Mouse (Mus musculus) mature B cell (primary cell): ENCODE data around the gene Ttpal.

Experiments used
- in situ Hi-C: fragments of 300-500 bp; cut with MboI; formaldehyde crosslinking; loops from 2 replicates; pipeline ENCODE4 v1.14.3; 2019

Ttpal gene

GRCm38 (mm10) chr2:163592084-163592483, 10.0 kb upstream of the Ttpal start:
- in situ Hi-C loops: no loop called here

GRCm38 (mm10) chr2:163593636-163594282, 8.4 kb upstream of the Ttpal start:
- in situ Hi-C loops: no loop called here

DNA sequence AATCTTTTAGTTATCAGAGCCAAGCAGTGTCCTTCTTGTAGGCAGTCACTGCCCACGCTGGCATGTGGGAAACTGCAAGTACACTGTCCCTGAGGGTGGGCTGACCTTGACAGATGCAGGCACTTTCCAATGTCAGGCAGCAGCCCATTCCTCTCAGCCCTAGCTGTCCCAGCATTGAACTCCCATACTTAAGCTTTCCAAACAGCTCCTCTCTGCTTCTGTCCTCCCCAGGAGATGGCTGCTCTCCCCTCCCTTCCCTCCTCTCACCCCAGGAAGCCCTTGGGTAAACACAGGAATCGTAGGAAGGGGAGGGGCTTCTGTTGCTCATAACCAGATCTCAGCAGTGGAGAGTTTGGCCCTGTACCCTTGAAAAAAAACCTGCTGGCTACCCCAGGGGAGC, 7.0 kb upstream of the Ttpal start:
- in situ Hi-C loops: no loop called here

GRCm38 (mm10) chr2:163596057-163596872, 5.8 kb upstream of the Ttpal start:
- in situ Hi-C loops: no loop called here

DNA sequence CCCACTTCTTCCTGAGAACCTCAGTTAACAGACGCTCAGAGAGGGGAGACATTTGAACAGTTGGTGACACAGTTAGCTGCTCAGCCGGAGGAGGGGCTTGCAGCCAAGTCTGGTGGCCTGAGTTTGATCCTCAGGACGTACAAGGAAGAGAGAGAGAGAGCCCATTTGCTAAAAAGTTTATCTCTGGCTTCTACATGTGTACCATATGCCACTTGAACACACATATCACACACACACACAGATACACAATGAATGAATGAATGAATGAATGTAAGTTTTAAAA, 5.3 kb upstream of the Ttpal start:
- in situ Hi-C loops: no loop called here

DNA sequence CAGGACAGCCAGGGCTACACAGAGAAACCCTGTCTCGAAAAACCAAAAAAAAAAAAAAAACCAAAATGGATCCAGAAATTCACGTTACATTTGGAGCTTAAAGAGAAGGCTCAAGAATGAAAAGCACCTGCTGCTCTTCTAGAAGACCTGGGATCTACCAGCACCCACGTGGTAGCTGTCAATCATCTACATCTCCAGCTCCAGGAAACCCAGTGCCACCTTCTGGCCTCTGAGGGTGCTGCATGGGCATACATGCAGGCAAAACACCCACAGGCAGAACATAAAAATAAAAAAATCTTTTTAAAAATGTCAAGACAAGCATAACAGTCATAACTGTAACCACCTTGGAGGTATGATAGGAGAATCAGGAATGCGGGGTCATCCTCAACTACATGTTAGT, 4.5 kb upstream of the Ttpal start:
- in situ Hi-C loops: no loop called here

DNA sequence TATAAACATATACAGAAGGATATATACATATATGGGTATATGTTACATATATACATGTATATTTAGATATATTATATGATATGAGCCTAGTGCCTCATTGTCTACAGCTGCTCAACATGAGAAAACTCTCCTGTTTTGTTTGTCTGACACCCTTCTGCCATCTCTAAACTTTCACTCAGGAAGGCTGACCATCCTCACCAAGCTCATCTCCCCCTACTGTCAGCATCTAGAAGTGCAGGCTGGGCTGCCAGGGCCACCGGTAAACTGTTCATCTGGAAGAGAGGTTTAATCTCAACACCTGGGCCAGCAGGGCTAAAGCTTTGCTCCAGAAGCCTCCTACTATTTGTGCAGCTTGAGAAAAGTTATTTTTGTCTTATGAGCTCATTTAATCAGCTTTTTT, 2.9 kb upstream of the Ttpal start:
- in situ Hi-C loops: no loop called here

GRCm38 (mm10) chr2:163601066-163601465, 1.0 kb upstream of the Ttpal start:
- in situ Hi-C loops: loop anchor here (25.0 kb wide), 1 partner anchor 111 kb away; no protein-coding TSS in a partner anchor

- in situ Hi-C loops: loop anchor here (25.0 kb wide), 1 partner anchor 111 kb away; no protein-coding TSS in a partner anchor
Measured at GRCm38 (mm10) chr2:163601712-163602100, 408 bp upstream of the Ttpal start.

- in situ Hi-C loops: loop anchor here (25.0 kb wide), 1 partner anchor 106 kb away; no protein-coding TSS in a partner anchor
Measured at GRCm38 (mm10) chr2:163606161-163606560, 4.0 kb downstream of the Ttpal start.

DNA sequence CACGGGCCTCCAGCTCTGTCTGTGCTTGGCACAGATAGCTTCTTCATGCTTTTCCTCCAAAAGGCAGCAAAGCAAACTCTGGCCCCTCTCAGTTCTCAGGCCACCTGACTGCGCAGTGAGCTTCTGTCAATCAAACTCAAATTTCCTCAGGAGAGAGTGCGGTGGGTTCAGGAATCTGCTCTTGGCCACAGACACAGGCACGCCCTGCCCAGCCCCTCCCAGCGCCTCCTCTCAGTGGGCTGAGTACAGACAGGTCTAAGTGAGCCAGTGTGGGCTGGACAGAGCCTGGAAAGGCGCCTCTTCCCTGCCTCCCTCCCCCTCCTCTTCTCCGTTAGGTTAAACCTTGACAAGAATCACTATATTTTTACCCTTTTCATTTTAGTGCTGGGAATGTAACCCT, 5.9 kb downstream of the Ttpal start:
- in situ Hi-C loops: loop anchor here (25.0 kb wide), 1 partner anchor 104 kb away; no protein-coding TSS in a partner anchor

DNA sequence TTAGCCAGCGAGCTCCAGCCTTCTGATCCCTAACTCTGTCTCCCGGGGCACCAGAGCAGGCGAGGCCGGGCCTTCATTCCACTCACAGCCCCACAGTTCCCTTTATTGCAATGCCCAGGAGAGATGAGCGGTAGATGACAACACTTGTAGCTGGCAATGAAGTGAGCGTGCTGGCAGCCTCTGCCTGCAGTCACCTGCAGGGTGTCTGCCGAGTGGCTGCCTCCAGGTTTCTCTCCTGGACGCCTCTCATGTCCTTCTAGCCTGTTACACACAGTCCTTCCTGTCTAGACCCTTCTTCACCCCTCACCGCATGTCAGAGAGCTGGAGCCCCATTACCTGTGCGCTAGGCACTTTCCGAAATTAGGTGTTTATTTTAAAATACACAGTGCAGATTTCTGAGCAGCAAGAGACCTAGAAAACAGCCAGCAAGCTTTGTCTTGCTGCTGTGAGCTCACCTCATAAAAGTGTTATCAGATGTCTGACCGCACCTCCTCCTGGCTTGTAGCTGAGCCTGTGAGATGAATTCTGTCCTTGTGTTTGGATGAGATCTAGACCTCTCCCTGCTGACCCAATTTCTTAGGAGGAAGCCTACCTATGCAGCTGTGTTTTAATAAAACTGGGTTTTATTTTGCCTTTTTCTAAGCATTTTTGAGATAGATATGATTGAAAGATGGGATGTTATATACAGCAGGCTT, 7.3 kb downstream of the Ttpal start:
- in situ Hi-C loops: loop anchor here (25.0 kb wide), 1 partner anchor 103 kb away; no protein-coding TSS in a partner anchor

- in situ Hi-C loops: loop anchor here (25.0 kb wide), 1 partner anchor 101 kb away; no protein-coding TSS in a partner anchor
Measured at GRCm38 (mm10) chr2:163611176-163611575, 9.1 kb downstream of the Ttpal start.

DNA sequence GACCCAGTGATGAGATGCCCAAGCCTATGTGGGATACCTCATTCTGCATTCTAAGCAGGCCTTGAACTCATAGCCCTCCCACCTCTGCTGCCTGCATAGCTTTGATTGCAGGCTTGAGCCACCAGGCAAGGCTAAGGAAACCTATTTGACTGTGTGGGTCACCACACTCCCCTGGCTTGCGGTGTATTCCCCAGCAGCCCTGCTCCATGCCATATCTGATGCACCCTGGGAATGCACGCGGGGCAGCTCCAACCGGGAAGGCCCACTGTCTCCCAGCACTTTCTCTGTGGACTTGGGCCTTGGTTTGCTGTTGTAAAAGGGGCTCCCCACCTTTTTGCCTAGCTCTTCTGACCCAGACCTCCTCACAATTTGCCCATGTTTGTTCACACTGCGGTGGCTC, 11.1 kb downstream of the Ttpal start:
- in situ Hi-C loops: loop anchor here (25.0 kb wide), 1 partner anchor 99 kb away; no protein-coding TSS in a partner anchor

- in situ Hi-C loops: loop anchor here (25.0 kb wide), 1 partner anchor 98 kb away; no protein-coding TSS in a partner anchor
Measured at GRCm38 (mm10) chr2:163613990-163614389, 11.9 kb downstream of the Ttpal start.

DNA sequence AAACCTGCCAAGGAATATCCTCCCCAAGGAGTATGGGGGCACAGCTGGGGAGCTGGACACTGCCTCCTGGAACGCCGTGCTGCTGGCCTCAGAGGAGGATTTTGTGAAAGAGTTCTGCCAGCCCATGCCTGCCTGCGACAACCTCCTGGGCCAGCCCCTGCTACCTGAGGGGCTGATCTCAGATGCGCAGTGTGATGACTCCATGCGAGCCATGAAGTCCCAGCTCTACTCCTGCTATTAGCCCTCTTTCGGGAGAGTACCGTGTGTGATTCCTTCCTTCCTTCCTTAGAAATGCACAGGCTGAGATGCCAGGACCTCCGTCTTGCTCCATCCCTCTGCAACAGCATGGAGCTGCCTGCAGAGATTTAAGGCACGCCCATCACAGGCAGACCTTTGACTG, 13.3 kb downstream of the Ttpal start:
- in situ Hi-C loops: loop anchor here (25.0 kb wide), 1 partner anchor 97 kb away; no protein-coding TSS in a partner anchor

DNA sequence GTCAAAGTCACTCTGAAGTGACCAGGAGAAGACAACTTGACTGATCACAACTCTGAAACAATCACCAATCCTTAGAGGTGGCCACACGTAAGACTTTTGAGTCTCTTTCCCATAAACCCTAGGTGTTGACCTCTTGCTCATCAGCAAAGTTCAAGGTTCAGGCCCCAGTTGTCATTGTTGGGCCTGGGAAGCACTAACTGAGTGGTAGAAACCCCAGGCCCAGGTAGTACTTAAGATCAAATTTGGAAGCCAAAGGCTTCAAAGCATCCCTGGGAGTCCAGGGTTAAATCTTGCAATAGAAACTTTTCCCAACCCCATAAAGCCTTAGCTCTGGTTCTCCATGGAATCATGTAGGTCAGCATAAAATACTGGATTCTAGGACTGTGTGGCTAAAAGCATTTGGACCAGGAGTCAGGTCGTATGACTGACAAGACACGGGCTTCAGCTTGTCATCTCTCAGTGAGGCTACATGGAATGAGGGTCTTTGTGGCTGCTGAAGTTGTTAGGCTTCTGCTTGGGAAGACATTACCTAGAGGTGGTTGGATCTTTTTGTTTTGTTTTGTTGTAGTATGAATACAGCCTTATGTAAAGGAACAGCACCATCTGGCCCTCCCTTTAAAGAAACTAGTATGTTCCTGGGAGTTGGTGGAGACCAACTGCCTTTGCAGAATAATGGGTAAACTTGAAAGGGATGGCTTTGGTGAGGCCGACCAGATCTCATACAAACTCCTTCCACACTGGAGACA, 14.0 kb downstream of the Ttpal start:
- in situ Hi-C loops: loop anchor here (25.0 kb wide), 1 partner anchor 96 kb away; no protein-coding TSS in a partner anchor

- in situ Hi-C loops: loop anchor here (25.0 kb wide), 1 partner anchor 96 kb away; no protein-coding TSS in a partner anchor
Measured at GRCm38 (mm10) chr2:163616652-163617227, 14.6 kb downstream of the Ttpal start.

- in situ Hi-C loops: loop anchor here (25.0 kb wide), 1 partner anchor 95 kb away; no protein-coding TSS in a partner anchor
Measured at GRCm38 (mm10) chr2:163617232-163617863, 15.2 kb downstream of the Ttpal start.

DNA sequence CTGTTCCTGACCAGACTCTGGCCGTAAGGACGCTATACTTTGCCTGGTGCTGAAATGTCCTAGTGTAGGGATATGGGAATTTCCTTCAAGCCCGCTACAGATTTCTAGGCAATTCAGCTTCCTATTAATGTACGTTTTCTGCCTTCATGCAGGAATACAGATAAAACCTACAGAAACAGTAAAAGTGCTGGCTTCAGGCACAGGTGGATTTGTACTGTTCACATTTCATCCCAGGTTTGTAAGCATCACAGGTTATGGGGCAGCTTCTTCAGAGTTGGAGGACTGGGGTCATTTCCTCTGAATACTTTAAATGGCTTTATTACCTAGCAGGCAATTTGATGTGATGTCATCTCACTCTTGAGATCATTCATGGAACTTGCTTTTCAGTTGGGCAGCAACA, 15.8 kb downstream of the Ttpal start:
- in situ Hi-C loops: loop anchor here (25.0 kb wide), 1 partner anchor 94 kb away; no protein-coding TSS in a partner anchor
